Mouse (Mus musculus) embryonic fibroblast, embryonic 13.5 days (primary cell): Measurements from ENCODE around the gene Maml3.

Experiments used
- CTCF ChIP-seq: IDR thresholded peaks from 2 replicates; pipeline ENCODE4 v1.5.1; 2011; ENCODE audit warnings: mild to moderate bottlenecking, control low read depth, low read length, moderate library complexity, borderline replicate concordance; ENCODE audit not compliant: insufficient read depth
- POLR2A ChIP-seq: IDR thresholded peaks from 2 replicates; pipeline ENCODE4 v1.6.1; 2011; ENCODE audit warnings: low read depth, mild to moderate bottlenecking, control low read depth, low read length, moderate library complexity

DNA sequence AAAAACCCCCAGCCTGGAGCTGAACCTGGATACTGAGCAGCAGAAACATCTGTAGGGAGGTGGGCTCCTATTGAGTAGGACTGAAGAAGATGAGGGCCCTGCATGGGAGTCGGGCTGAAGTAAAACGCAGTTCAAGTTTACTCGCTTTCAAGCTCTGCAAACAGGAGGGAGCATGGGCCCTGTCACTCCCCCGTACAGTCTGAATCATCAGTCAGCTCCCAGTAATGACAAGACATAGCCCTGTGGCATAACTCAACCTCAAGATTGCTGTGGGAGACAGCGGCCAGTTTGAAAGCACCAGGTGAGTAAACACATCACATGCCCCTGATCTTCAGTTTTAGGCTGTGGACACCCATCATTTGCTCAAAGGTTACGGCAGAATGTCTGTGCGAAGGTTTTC is 139.0 kb downstream of the Maml3 start:
- TF ChIP-seq POLR2A, result no peak
- no peak for TF ChIP-seq CTCF
